Mouse (Mus musculus) testis, adult 2 months (tissue): ENCODE measurements around the gene Lsm14b.

Experiments
- CTCF ChIP-seq: fragments of 200-500 bp; IDR thresholded peaks from 2 replicates; pipeline ENCODE4 v1.5.1; 2012; ENCODE audit warnings: low read depth, mild to moderate bottlenecking, inconsistent platforms, low read length, moderate library complexity; ENCODE audit not compliant: control insufficient read depth, insufficient read depth, insufficient replicate concordance
- POLR2A ChIP-seq: fragments of 200-500 bp; IDR thresholded peaks from 2 replicates; pipeline ENCODE4 v1.6.1; 2012; ENCODE audit warnings: low read depth, mild to moderate bottlenecking, inconsistent platforms, low read length, moderate library complexity; ENCODE audit not compliant: control insufficient read depth

DNA sequence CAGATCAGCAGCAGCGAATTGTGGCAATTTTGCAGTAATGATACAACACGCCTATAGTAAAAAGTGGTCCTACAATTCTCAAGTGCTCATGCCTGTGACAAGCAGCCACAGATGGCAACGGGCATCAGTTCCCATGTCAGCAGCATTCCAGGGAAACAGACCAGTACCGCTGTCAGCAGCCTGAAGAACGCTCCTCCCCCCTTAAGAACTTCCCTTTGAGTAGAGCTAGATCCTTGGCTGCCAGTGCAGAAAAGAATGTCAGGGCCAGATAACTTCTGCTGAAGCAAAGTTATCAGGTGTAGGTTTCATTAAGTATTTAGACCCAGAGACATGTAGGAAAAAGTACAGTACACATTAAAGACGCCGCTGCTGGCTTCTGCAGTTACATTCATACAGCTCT, 40.0 kb upstream of the Lsm14b start:
- TF ChIP-seq POLR2A (no peak), CTCF (no peak)
